ENCODE assay signal across 12 mouse cellular contexts in genomic region chr2:129573701-129574273, GRCm38 (mm10). TPM values are rescaled to one million over a fixed set of nuclear protein-coding genes. Genes with fewer than 3 reads are reported as not detected.
DNase-seq lines count a peak whose midpoint lies in the region; ATAC-seq and TF ChIP-seq lines count a peak whose summit lies in the region.
"Had no signal": no experiment of that assay in that cellular context is flagged by ENCODE, and none has a peak within 500 bp of the region (broad histone marks: within the 10 kb centered on the region; RNA-seq: fewer than 3 reads in every experiment).

No protein-coding gene starts in this region.

- H3K9me3 ChIP-seq in kidney, postnatal 0 days (replicated peaks; ENCODE audit: low read length) = no peaks in the 10 kb centered on the region
- H3K9me3 ChIP-seq in embryonic facial prominence, embryonic 13.5 days = no peaks in the 10 kb centered on the region
- H3K9me3 ChIP-seq in hindbrain, postnatal 0 days (ENCODE audit: low read length) = no peaks in the 10 kb centered on the region
- H3K9me3 ChIP-seq in midbrain, postnatal 0 days (ENCODE audit: low read length) = no peaks in the 10 kb centered on the region
- H3K9me3 ChIP-seq: G1E had no signal

- H3K36me3 ChIP-seq in kidney, postnatal 0 days (ENCODE audit: insufficient read depth, low read length) = no peaks in the 10 kb centered on the region
- H3K36me3 ChIP-seq in kidney, adult 2 months (ENCODE audit: control insufficient read depth, insufficient read depth, low read length) = no peaks in the 10 kb centered on the region
- no peaks in the 10 kb centered on the region for H3K36me3 ChIP-seq in embryonic facial prominence, embryonic 13.5 days
- no peaks in the 10 kb centered on the region for H3K36me3 ChIP-seq in hindbrain, postnatal 0 days (ENCODE audit: insufficient read depth, low read length)
- H3K36me3 ChIP-seq in midbrain, postnatal 0 days (ENCODE audit: insufficient read depth, low read length) = no peaks in the 10 kb centered on the region
- H3K36me3 ChIP-seq: G1E had no signal

- TF ChIP-seq CTCF in kidney, postnatal 0 days (IDR thresholded peaks at IDR 0.05; ENCODE audit: low read depth) = no peak
- TF ChIP-seq CTCF in kidney, adult 2 months (conservative IDR thresholded peaks at IDR 0.05; ENCODE audit: insufficient read depth, insufficient read length, low read depth, low read length) = no peak
- TF ChIP-seq CTCF in hindbrain, postnatal 0 days (IDR thresholded peaks at IDR 0.05; ENCODE audit: low read depth) = no peak
- no peak for TF ChIP-seq CTCF in midbrain, postnatal 0 days (IDR thresholded peaks at IDR 0.05)

- peak overlapping the region; percentile 37 for H3K4me2 ChIP-seq in kidney, postnatal 0 days (ENCODE audit: low read length)
- H3K4me2 ChIP-seq in embryonic facial prominence, embryonic 13.5 days = peak overlapping the region; percentile 63
- peak overlapping the region; percentile 54 for H3K4me2 ChIP-seq in hindbrain, postnatal 0 days (ENCODE audit: low read depth, low read length)
- H3K4me2 ChIP-seq in midbrain, postnatal 0 days (ENCODE audit: low read depth, low read length, poor library complexity, severe bottlenecking) = peak overlapping the region; percentile 45; the same call in 1 of the 2 replicates

- no peak overlapping the region for H3K9ac ChIP-seq in kidney, postnatal 0 days (ENCODE audit: low read depth, low read length)
- peak overlapping the region; percentile 44; the same call in 1 of the 2 replicates for H3K9ac ChIP-seq in embryonic facial prominence, embryonic 13.5 days
- no peak overlapping the region for H3K9ac ChIP-seq in hindbrain, postnatal 0 days (replicated peaks; ENCODE audit: low read length)
- no peak overlapping the region for H3K9ac ChIP-seq in midbrain, postnatal 0 days (replicated peaks; ENCODE audit: low read length, poor library complexity, severe bottlenecking)

- no peak overlapping the region for H3K4me3 ChIP-seq in kidney, postnatal 0 days (replicated peaks; ENCODE audit: low read depth, low read length)
- no peak overlapping the region for H3K4me3 ChIP-seq in kidney, adult 2 months (ENCODE audit: insufficient read depth, low read depth, low read length)
- H3K4me3 ChIP-seq in embryonic facial prominence, embryonic 13.5 days = peak overlapping the region; percentile 29; the same call in 1 of the 2 replicates
- H3K4me3 ChIP-seq in hindbrain, postnatal 0 days (ENCODE audit: low read length) = 0 out of 2 replicates have a peak overlapping the region, but pooled peaks have one; percentile 4
- peak overlapping the region; percentile 15; the same call in 1 of the 2 replicates for H3K4me3 ChIP-seq in midbrain, postnatal 0 days (ENCODE audit: low read depth, low read length)

- DNase-seq in kidney, postnatal 0 days (ENCODE audit: low spot score) = no peak
- no peak for DNase-seq in kidney, adult 2 months
- DNase-seq in hindbrain, postnatal 0 days (ENCODE audit: low spot score) = no peak
- DNase-seq in midbrain, postnatal 0 days (ENCODE audit: low spot score) = no peak
- no peak for DNase-seq in left cerebral cortex, adult 18-20 months (ENCODE audit: low spot score in 2 of 2)
- no peak for DNase-seq in left cerebral cortex, adult 8-10 months (ENCODE audit: low spot score in 2 of 2)
- no peak for DNase-seq in gastrocnemius, postnatal 4 days (ENCODE audit: low spot score in 2 of 2)

- 21% methylated on average over 4 of the region's 4 CpGs for WGBS in kidney, postnatal 0 days
- 42% methylated on average over 4 of the region's 4 CpGs for WGBS in kidney, adult 2 months
- 10% methylated on average over 4 of the region's 4 CpGs for WGBS in embryonic facial prominence, embryonic 13.5 days
- WGBS in hindbrain, postnatal 0 days = 15% methylated on average over 4 of the region's 4 CpGs
- WGBS in midbrain, postnatal 0 days = 15% methylated on average over 4 of the region's 4 CpGs

- H3K27ac ChIP-seq in kidney, postnatal 0 days = no peak overlapping the region
- no peak overlapping the region for H3K27ac ChIP-seq in kidney, adult 2 months (ENCODE audit: insufficient read depth, low read depth, low read length)
- no peak overlapping the region for H3K27ac ChIP-seq in embryonic facial prominence, embryonic 13.5 days
- H3K27ac ChIP-seq in hindbrain, postnatal 0 days = peak overlapping the region; percentile 37; the same call in 1 of the 2 replicates
- peak overlapping the region; percentile 71 for H3K27ac ChIP-seq in midbrain, postnatal 0 days (ENCODE audit: low read depth, low read length)

- no peak for ATAC-seq in kidney, postnatal 0 days (replicated peaks; ENCODE audit: low FRiP score, low read depth)
- no peak for ATAC-seq in embryonic facial prominence, embryonic 13.5 days (ENCODE audit: insufficient number of reproducible peaks, insufficient read depth, low FRiP score, low TSS enrichment, low read depth)
- ATAC-seq in hindbrain, postnatal 0 days = no peak
- ATAC-seq in midbrain, postnatal 0 days (ENCODE audit: low FRiP score) = no peak

- no peaks in the 10 kb centered on the region for H3K27me3 ChIP-seq in kidney, postnatal 0 days (ENCODE audit: insufficient read depth, low read length)
- H3K27me3 ChIP-seq in kidney, adult 2 months (replicated peaks; ENCODE audit: control insufficient read depth, insufficient read depth, low read length) = no peaks in the 10 kb centered on the region
- peaks cover 38% of the 10 kb centered on the region for H3K27me3 ChIP-seq in embryonic facial prominence, embryonic 13.5 days
- no peaks in the 10 kb centered on the region for H3K27me3 ChIP-seq in hindbrain, postnatal 0 days (ENCODE audit: insufficient read depth, low read length)
- H3K27me3 ChIP-seq in midbrain, postnatal 0 days (ENCODE audit: insufficient read depth, low read length) = no peaks in the 10 kb centered on the region

- TF ChIP-seq POLR2A in kidney, adult 2 months (IDR thresholded peaks at IDR 0.05; ENCODE audit: low read depth, low read length) = no peak

- 0 out of 2 replicates have a peak, but pooled peaks cover 6% of the 10 kb centered on the region for H3K4me1 ChIP-seq in kidney, postnatal 0 days (replicated peaks; ENCODE audit: insufficient read depth, low read length)
- no peaks in the 10 kb centered on the region for H3K4me1 ChIP-seq in kidney, adult 2 months (ENCODE audit: control insufficient read depth, insufficient read depth, low read length)
- peaks cover 20% of the 10 kb centered on the region for H3K4me1 ChIP-seq in embryonic facial prominence, embryonic 13.5 days
- peaks cover 11% of the 10 kb centered on the region; the same call in 1 of the 2 replicates for H3K4me1 ChIP-seq in hindbrain, postnatal 0 days (ENCODE audit: insufficient read depth, low read length)
- peaks cover 4% of the 10 kb centered on the region; the same call in 1 of the 2 replicates for H3K4me1 ChIP-seq in midbrain, postnatal 0 days (ENCODE audit: insufficient read depth, low read length)

RNA-seq across cellular contexts. Expression of gene Sirpa, which starts 18.8 kb away (rescaled TPM):
- 22.5 and 25.5 TPM in 2 replicates for polyA plus RNA-seq in kidney, postnatal 0 days (2015; fragmentation: Nextera tagmentation; extraction: Ambion mirVana)
- 106 and 110 TPM in 2 replicates for polyA plus RNA-seq in kidney, adult 2 months (2012; rRNA removed)
- 22.0 and 24.1 TPM in 2 replicates for polyA plus RNA-seq in embryonic facial prominence, embryonic 13.5 days (2015; fragmentation: Nextera tagmentation; extraction: Ambion mirVana)
- total RNA-seq in hindbrain, postnatal 0 days (2014; rRNA removed) = 87.7 and 135 TPM in 2 replicates
- 35.8 and 37.1 TPM in 2 replicates for polyA plus RNA-seq in hindbrain, postnatal 0 days (2015; fragmentation: Nextera tagmentation; extraction: Ambion mirVana)
- total RNA-seq in midbrain, postnatal 0 days (2014; rRNA removed) = 109 and 126 TPM in 2 replicates
- 52.2 and 55.7 TPM in 2 replicates for polyA plus RNA-seq in midbrain, postnatal 0 days (2015; fragmentation: Nextera tagmentation; extraction: Ambion mirVana)
- 100 to 1,000 TPM; 370 to 383 TPM for total RNA-seq in left cerebral cortex, adult 18-20 months (2021)
- total RNA-seq in left cerebral cortex, adult 8-10 months (2022) = 100 to 1,000 TPM; 366 to 392 (median 382) TPM
- 10 to 100 TPM; 43.1 to 46.2 TPM for total RNA-seq in gastrocnemius, postnatal 4 days (2021)
- polyA plus RNA-seq: G1E had no signal

RNA-seq across cellular contexts. Expression of gene F830045P16Rik, which starts 37.4 kb away (rescaled TPM):
- not detected in 2 replicates for polyA plus RNA-seq in kidney, postnatal 0 days (2015; fragmentation: Nextera tagmentation; extraction: Ambion mirVana)
- not detected in 2 replicates for polyA plus RNA-seq in kidney, adult 2 months (2012; rRNA removed)
- not detected in 2 replicates for polyA plus RNA-seq in embryonic facial prominence, embryonic 13.5 days (2015; fragmentation: Nextera tagmentation; extraction: Ambion mirVana)
- total RNA-seq in hindbrain, postnatal 0 days (2014; rRNA removed) = not detected in 2 replicates
- not detected in 2 replicates for polyA plus RNA-seq in hindbrain, postnatal 0 days (2015; fragmentation: Nextera tagmentation; extraction: Ambion mirVana)
- total RNA-seq in midbrain, postnatal 0 days (2014; rRNA removed) = 0.16 TPM in 1 of 2 replicates, not detected in the other
- not detected in 2 replicates for polyA plus RNA-seq in midbrain, postnatal 0 days (2015; fragmentation: Nextera tagmentation; extraction: Ambion mirVana)
- total RNA-seq in left cerebral cortex, adult 18-20 months (2021) = 1 to 10 TPM in 1 of 2 experiments, under 1 TPM in 1; 0.86 to 1.2 TPM
- 1 to 10 TPM in 2 of 4 experiments, under 1 TPM in 2; 0.73 to 1.4 (median 1.1) TPM for total RNA-seq in left cerebral cortex, adult 8-10 months (2022)
- under 1 TPM in 1 of 2 experiments, not detected in 1; 0.18 TPM for total RNA-seq in gastrocnemius, postnatal 4 days (2021)
- total RNA-seq: G1E; liver, adult 2 months had no signal
- polyA plus RNA-seq: G1E; heart, postnatal 0 days; liver, adult 2 months; small intestine, adult 2 months had no signal

Comparison
In these comparisons a context has a peak if more than half of its experiments do, and no peak if none do; other contexts are left out.
1. H3K27ac ChIP-seq: peak in hindbrain, postnatal 0 days (single experiment) and midbrain, postnatal 0 days (single experiment); none in kidney, postnatal 0 days (single experiment), kidney, adult 2 months (single experiment) and embryonic facial prominence, embryonic 13.5 days (single experiment).
2. H3K4me3 ChIP-seq: peak in embryonic facial prominence, embryonic 13.5 days (single experiment), hindbrain, postnatal 0 days (single experiment) and midbrain, postnatal 0 days (single experiment); none in kidney, postnatal 0 days (single experiment) and kidney, adult 2 months (single experiment).
3. Peak in every context shown above with its lines, with median percentiles within 50 percentile points of each other: H3K4me2 ChIP-seq.